Mouse (Mus musculus) erythroblast, adult 5-6 weeks (primary cell): ENCODE results near the gene Timm44. TPM values are rescaled to one million over a fixed set of nuclear protein-coding genes. Genes with fewer than 3 reads are reported as not detected.

ENCODE experiments used
- total RNA-seq, 2 experiments: library from RNA; stranded (forward) in 1 of 2; stranded (reverse) in 1 of 2; fragments of 150-400 nt in 1 of 2; fragments of 200-764, 138-1000 nt in 1 of 2; gene quantifications; 2 replicates each; pipeline versions ENCODE4 v1.2.3 to v1.2.4; 2015 to 2017; ENCODE audit warnings: low replicate concordance in 2 of 2

Gene Timm44
- total RNA-seq, 2 experiments from 2014 or later = 24.2 to 31.6 TPM

Other genes starting within 250 kb of the Timm44 start
- gene Cd209f, start 170.1 kb downstream of the Timm44 start, total RNA-seq (2015; ENCODE audit: low replicate concordance) = 2.3 and 7.1 TPM in 2 replicates
- 1.4 and 3.4 TPM in 2 replicates for gene Cd209f, start 170.1 kb downstream of the Timm44 start, total RNA-seq (2017; ENCODE audit: low replicate concordance)
- gene Cd209g, start 141.8 kb downstream of the Timm44 start, total RNA-seq (2015; ENCODE audit: low replicate concordance) = 3.1 TPM in 1 of 2 replicates, not detected in the other
- gene Cd209g, start 141.8 kb downstream of the Timm44 start, total RNA-seq (2017; ENCODE audit: low replicate concordance) = 0.56 and 0.85 TPM in 2 replicates
- gene Evi5l, start 109.3 kb downstream of the Timm44 start, total RNA-seq (2015; ENCODE audit: low replicate concordance) = 0.38 and 4.0 TPM in 2 replicates
- 3.6 and 4.2 TPM in 2 replicates for gene Evi5l, start 109.3 kb downstream of the Timm44 start, total RNA-seq (2017; ENCODE audit: low replicate concordance)
- not detected in 2 replicates for gene Prr36, start 58.5 kb downstream of the Timm44 start, total RNA-seq (2015; ENCODE audit: low replicate concordance)
- 0.09 TPM in 1 of 2 replicates, not detected in the other for gene Prr36, start 58.5 kb downstream of the Timm44 start, total RNA-seq (2017; ENCODE audit: low replicate concordance)
- not detected in 2 replicates for gene Lrrc8e, start 49.1 kb downstream of the Timm44 start, total RNA-seq (2015; ENCODE audit: low replicate concordance)
- gene Lrrc8e, start 49.1 kb downstream of the Timm44 start, total RNA-seq (2017; ENCODE audit: low replicate concordance) = not detected in 2 replicates
- 16.3 and 22.4 TPM in 2 replicates for gene Map2k7, start 37.2 kb downstream of the Timm44 start, total RNA-seq (2015; ENCODE audit: low replicate concordance)
- gene Map2k7, start 37.2 kb downstream of the Timm44 start, total RNA-seq (2017; ENCODE audit: low replicate concordance) = 6.6 and 8.6 TPM in 2 replicates
- gene Gm49320, start 37.0 kb downstream of the Timm44 start, total RNA-seq (2015; ENCODE audit: low replicate concordance) = 0.84 TPM in 1 of 2 replicates, not detected in the other
- gene Gm49320, start 37.0 kb downstream of the Timm44 start, total RNA-seq (2017; ENCODE audit: low replicate concordance) = not detected in 2 replicates
- gene Tgfbr3l, start 27.7 kb downstream of the Timm44 start, total RNA-seq (2015; ENCODE audit: low replicate concordance) = 6.1 TPM in 1 of 2 replicates, not detected in the other
- gene Tgfbr3l, start 27.7 kb downstream of the Timm44 start, total RNA-seq (2017; ENCODE audit: low replicate concordance) = 0.43 TPM in 1 of 2 replicates, not detected in the other
- 6.3 and 13.8 TPM in 2 replicates for gene Snapc2, start 22.8 kb downstream of the Timm44 start, total RNA-seq (2015; ENCODE audit: low replicate concordance)
- 0.68 and 0.84 TPM in 2 replicates for gene Snapc2, start 22.8 kb downstream of the Timm44 start, total RNA-seq (2017; ENCODE audit: low replicate concordance)
- not detected in 2 replicates for gene Ctxn1, start 16.6 kb downstream of the Timm44 start, total RNA-seq (2015; ENCODE audit: low replicate concordance)
- gene Ctxn1, start 16.6 kb downstream of the Timm44 start, total RNA-seq (2017; ENCODE audit: low replicate concordance) = 0.34 TPM in 1 of 2 replicates, not detected in the other
- gene Ccl25, start 49.3 kb upstream of the Timm44 start, total RNA-seq (2015; ENCODE audit: low replicate concordance) = 14.4 and 15.9 TPM in 2 replicates
- gene Ccl25, start 49.3 kb upstream of the Timm44 start, total RNA-seq (2017; ENCODE audit: low replicate concordance) = 7.4 and 12.0 TPM in 2 replicates
- gene Elavl1, start 49.5 kb upstream of the Timm44 start, total RNA-seq (2015; ENCODE audit: low replicate concordance) = 22.3 and 28.2 TPM in 2 replicates
- 17.0 and 26.2 TPM in 2 replicates for gene Elavl1, start 49.5 kb upstream of the Timm44 start, total RNA-seq (2017; ENCODE audit: low replicate concordance)
- not detected in 2 replicates for gene Cers4, start 217.1 kb upstream of the Timm44 start, total RNA-seq (2015; ENCODE audit: low replicate concordance)
- gene Cers4, start 217.1 kb upstream of the Timm44 start, total RNA-seq (2017; ENCODE audit: low replicate concordance) = 0.70 and 0.77 TPM in 2 replicates